Mouse (Mus musculus): ENCODE results near the gene Fxyd6.

DNA sequence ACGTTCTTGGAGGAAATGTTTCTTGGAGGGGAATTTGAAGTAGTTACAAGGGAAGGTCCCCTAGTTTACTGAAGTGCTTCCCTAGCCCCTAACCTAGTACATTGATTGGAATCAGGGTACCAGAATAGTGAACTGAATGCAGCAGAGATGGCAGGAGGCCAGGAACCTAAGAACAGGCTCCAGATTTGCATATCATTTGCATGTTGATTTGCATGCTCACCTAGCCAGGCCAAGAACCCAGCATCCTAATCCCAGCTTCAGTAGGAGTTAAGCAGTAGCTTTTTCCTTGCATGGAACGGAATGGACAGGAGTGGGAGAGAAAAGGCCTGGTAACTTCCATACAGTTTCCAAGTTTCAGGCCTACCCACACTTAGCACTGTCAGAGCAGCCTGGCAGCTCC lies 64.2 kb downstream of the Fxyd6 start:
- TF ChIP-seq POLR2A (IDR thresholded peaks at IDR 0.05; ENCODE audit: extremely low read depth, insufficient read depth, low read length) (no peak), CTCF (IDR thresholded peaks at IDR 0.05; ENCODE audit: extremely low read depth, insufficient read depth, low read length) (no peak)

Data from cortical plate, adult 2 months (tissue).